Mouse (Mus musculus): ENCODE data around the gene Kcnk4. TPM values are rescaled to one million over a fixed set of nuclear protein-coding genes. Genes with fewer than 3 reads are reported as not detected.

Kcnk4 gene
- polyA plus RNA-seq, 1 experiment from 2014 or later, result 0.30 TPM

DNA sequence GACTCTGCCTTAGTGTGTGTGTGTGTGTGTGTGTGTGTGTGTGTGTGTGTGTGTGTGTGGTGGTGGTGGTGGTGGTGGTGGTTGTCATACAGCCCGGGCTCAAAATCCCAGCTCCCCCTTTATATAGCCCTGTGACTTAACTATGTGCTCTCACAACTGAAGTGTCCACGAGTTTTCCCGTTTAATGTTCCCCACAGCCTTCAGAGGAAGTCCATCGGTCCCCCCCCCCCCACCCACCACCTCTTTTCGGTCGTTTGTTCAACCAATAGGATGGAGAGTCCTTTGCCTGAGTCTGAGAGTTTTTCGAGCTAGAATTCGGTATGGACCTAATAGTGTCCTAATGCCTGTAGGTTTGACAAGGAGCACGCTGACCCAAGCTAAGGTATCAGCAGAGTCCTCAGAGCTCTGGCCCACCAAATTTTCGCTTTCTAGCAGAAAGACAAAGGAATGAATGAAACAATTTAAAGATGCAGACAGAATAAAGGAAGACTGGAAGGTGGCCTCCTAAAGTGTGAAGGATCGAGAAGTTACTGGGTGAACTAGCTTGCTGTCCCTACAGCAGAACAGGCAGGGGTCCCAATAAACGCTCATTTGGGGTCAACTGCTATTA lies 39.4 kb upstream of the Kcnk4 start:
- Histone ChIP-seq H3K4me3 (ENCODE audit: low read depth, low read length) (peak overlapping the region; percentile 64; the same call in 1 of the 2 replicates), H3K4me1 (ENCODE audit: insufficient read depth, low read depth, low read length) (peaks cover 22% of the 10 kb centered on the region), H3K9ac (replicated peaks; ENCODE audit: low read depth) (no peak overlapping the region), H3K36me3 (ENCODE audit: insufficient read depth, low read length) (no peaks in the 10 kb centered on the region), H3K27me3 (replicated peaks; ENCODE audit: insufficient read depth, low read length) (no peaks in the 10 kb centered on the region), H3K27ac (ENCODE audit: low read length) (no peak overlapping the region), H3K4me2 (replicated peaks; ENCODE audit: low read depth, low read length) (peak overlapping the region; percentile 88), H3K9me3 (ENCODE audit: low read length) (no peaks in the 10 kb centered on the region)
- TF ChIP-seq CTCF (IDR thresholded peaks at IDR 0.05), result no peak
- TF ChIP-seq EP300 (IDR thresholded peaks at IDR 0.05), result no peak
- 20% methylated on average over 12 of the region's 12 CpGs for WGBS
- DNase-seq (ENCODE audit: low spot score), result no peak
- ATAC-seq, result no peak

DNA sequence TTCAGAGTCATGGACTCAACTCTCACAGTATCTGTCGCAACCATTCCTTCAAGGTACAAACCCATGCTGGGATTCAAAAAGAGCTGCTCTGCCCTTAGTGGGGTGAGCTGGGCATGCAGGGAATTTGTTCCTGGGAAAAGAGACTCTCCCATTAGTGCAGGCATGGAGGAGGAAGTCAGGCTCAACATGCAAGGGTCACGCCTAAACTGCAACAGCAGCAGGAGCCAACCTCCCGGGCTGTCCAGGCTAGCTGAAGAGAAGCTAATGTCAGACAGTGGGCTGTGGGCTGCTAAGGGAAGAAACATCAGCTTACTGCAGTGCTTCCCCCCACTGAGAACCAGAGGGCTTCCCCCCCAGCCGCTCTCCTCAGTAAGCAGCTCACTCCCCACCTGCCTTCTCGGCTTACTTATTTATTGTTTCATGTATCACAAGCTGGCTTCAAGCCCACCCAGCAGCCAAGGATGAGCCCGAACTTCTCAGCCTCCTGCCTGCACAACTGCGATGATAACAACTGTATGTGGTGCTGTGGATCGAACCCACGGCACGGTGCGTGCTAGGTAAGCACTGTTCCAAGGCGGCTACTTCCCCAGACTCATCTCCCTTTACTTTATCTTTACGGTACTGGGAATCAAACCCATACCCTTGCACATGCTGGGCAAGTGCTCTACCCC lies 38.1 kb upstream of the Kcnk4 start:
- no peaks in the 10 kb centered on the region for H3K27me3 ChIP-seq (replicated peaks; ENCODE audit: insufficient read depth, low read length)
- DNase-seq (ENCODE audit: low spot score), result no peak
- no peak overlapping the region for H3K4me2 ChIP-seq (replicated peaks; ENCODE audit: low read depth, low read length)
- H3K36me3 ChIP-seq (ENCODE audit: insufficient read depth, low read length), result no peaks in the 10 kb centered on the region
- peaks cover 32% of the 10 kb centered on the region for H3K4me1 ChIP-seq (ENCODE audit: insufficient read depth, low read depth, low read length)
- H3K4me3 ChIP-seq (ENCODE audit: low read depth, low read length), result no peak overlapping the region
- ATAC-seq, result no peak
- no peak overlapping the region for H3K9ac ChIP-seq (replicated peaks; ENCODE audit: low read depth)
- H3K9me3 ChIP-seq (ENCODE audit: low read length), result no peaks in the 10 kb centered on the region
- TF ChIP-seq EP300 (IDR thresholded peaks at IDR 0.05) (no peak), CTCF (IDR thresholded peaks at IDR 0.05) (no peak)
- H3K27ac ChIP-seq (ENCODE audit: low read length), result no peak overlapping the region
- WGBS, result 75% methylated on average over 13 of the region's 13 CpGs

DNA sequence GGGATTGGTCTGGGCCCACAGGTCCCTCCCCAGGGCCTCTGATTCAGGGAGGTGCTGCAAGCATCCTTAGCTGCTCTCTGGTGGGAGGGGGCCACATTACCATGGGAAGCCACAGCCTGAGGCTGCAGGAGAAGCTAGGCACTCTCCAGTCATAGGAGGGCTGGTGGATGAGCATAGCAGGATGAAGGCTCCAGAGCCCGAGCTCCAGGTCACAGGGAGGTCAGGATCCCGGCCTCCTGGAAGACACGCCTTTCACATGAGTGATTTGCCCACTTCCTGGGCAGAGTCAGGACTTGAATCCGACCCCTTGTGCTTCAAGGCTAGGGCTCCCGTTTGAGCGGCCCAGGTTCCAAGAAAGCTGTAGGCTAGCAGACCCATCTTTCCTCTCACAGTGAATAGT lies 37.3 kb upstream of the Kcnk4 start:
- DNase-seq (ENCODE audit: low spot score) (no peak), ATAC-seq (no peak)
- Histone ChIP-seq H3K4me3 (ENCODE audit: low read depth, low read length) (no peak overlapping the region), H3K9ac (replicated peaks; ENCODE audit: low read depth) (no peak overlapping the region), H3K9me3 (ENCODE audit: low read length) (no peaks in the 10 kb centered on the region), H3K27me3 (replicated peaks; ENCODE audit: insufficient read depth, low read length) (no peaks in the 10 kb centered on the region), H3K4me1 (ENCODE audit: insufficient read depth, low read depth, low read length) (peaks cover 30% of the 10 kb centered on the region), H3K4me2 (replicated peaks; ENCODE audit: low read depth, low read length) (no peak overlapping the region), H3K27ac (ENCODE audit: low read length) (no peak overlapping the region), H3K36me3 (ENCODE audit: insufficient read depth, low read length) (no peaks in the 10 kb centered on the region)
- no peak for TF ChIP-seq CTCF (IDR thresholded peaks at IDR 0.05)
- TF ChIP-seq EP300 (IDR thresholded peaks at IDR 0.05), result no peak
- 27% methylated on average over 6 of the region's 6 CpGs for WGBS

DNA sequence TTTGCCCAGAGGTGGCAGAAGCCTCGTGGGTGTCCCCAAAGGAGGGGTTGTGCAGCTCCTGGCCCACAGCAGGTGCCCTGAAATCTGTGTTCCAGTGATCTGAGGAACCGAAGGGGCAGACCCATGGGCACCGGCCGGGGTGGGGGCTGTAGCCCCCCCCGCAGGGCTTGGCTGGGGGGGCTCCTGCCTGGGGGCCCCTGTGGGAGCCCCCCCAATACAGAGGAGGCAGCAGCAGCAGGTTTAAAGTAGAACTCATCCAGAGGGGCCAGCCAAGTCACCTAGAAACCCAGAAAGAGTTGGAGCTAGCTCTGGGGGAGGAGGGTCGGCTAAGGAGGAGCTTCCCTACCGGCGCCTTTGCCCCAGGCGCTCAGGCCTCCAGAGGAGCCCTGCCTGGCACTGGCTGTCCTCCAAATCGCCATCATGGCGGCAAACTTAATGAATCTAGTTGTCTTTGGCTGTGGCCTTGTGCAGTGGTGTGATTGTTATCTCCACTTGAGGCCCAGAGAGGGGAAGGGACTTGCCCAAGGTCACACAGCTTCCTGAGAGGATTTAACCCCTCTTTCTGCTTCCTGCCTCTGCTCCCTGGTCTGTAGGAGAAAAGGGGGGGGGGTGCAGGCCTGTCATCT lies 36.3 kb upstream of the Kcnk4 start:
- Histone ChIP-seq H3K9ac (replicated peaks; ENCODE audit: low read depth) (no peak overlapping the region), H3K4me1 (ENCODE audit: insufficient read depth, low read depth, low read length) (peaks cover 21% of the 10 kb centered on the region), H3K4me2 (replicated peaks; ENCODE audit: low read depth, low read length) (peak overlapping the region; percentile 80), H3K27ac (ENCODE audit: low read length) (no peak overlapping the region), H3K4me3 (ENCODE audit: low read depth, low read length) (no peak overlapping the region), H3K9me3 (ENCODE audit: low read length) (no peaks in the 10 kb centered on the region), H3K36me3 (ENCODE audit: insufficient read depth, low read length) (no peaks in the 10 kb centered on the region), H3K27me3 (replicated peaks; ENCODE audit: insufficient read depth, low read length) (no peaks in the 10 kb centered on the region)
- TF ChIP-seq CTCF (IDR thresholded peaks at IDR 0.05) (no peak), EP300 (IDR thresholded peaks at IDR 0.05) (no peak)
- WGBS, result 26% methylated on average over 11 of the region's 11 CpGs
- no peak for DNase-seq (ENCODE audit: low spot score)
- ATAC-seq, result no peak

DNA sequence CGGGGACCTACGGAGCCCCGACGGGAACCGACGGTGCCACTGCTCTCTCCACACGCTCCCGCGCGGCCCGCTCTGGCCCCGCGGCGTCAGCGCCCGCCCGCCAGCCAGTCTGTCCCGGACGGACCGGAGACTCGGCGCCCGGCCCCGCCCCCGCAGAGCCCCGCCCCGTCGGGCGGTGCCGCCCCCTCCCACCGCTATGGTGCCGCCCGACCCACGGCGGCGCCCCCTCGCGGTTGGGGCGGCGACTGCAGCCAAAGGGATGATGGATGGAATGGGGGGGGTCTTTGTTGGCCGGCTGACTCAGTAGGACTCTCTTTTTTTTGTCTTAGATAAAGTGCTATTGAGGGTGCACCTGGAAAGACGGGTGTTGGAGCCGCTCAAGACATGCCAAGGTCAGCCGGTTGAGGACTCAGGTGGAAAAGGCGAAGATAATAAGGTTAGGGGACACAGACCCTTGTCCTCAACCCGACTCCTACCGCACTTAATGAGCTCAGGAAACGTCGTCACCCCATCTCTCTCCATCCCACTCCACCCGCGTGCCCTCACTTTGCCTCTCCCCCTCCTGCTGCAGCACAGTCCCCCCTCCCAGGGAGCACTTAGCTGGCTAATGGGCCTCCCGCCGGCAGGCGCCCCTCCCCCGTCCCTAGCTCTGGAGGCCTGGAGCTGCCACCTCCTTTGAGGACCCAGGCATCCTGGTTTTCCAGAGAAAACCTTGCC lies 35.5 kb upstream of the Kcnk4 start:
- 0 out of 2 replicates have a peak, but pooled peaks cover 5% of the 10 kb centered on the region for H3K36me3 ChIP-seq (ENCODE audit: insufficient read depth, low read length)
- DNase-seq (ENCODE audit: low spot score) (peak; percentile 78), ATAC-seq (peak; percentile 86)
- peak overlapping the region; percentile 60 for H3K9ac ChIP-seq (replicated peaks; ENCODE audit: low read depth)
- under 1% methylated on average over 41 of the region's 55 CpGs for WGBS
- peak overlapping the region; percentile 67 for H3K4me3 ChIP-seq (ENCODE audit: low read depth, low read length)
- peaks cover 21% of the 10 kb centered on the region for H3K4me1 ChIP-seq (ENCODE audit: insufficient read depth, low read depth, low read length)
- no peaks in the 10 kb centered on the region for H3K27me3 ChIP-seq (replicated peaks; ENCODE audit: insufficient read depth, low read length)
- peak overlapping the region; percentile 39 for H3K27ac ChIP-seq (ENCODE audit: low read length)
- TF ChIP-seq EP300 (IDR thresholded peaks at IDR 0.05) (no peak), CTCF (IDR thresholded peaks at IDR 0.05) (peak; percentile 79)
- H3K4me2 ChIP-seq (replicated peaks; ENCODE audit: low read depth, low read length), result peak overlapping the region; percentile 80
- H3K9me3 ChIP-seq (ENCODE audit: low read length), result no peaks in the 10 kb centered on the region

DNA sequence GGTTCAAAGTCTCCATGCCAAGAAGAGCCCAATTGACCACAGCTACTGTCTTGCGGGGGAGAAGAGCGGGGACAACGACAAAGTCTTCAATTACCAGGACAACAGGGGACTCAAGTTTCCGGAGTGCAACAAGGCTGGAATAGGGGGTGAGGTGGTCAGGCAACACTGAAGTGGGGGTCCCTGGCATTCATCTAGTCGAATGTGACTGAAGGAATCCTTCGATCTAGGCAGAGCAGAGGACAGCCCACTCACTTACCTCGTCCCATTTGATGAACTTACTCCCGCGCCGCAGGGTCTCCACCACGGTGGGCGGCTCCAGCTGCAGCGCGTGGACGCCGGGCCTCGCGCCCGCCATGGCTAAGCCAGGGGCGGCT lies 35.0 kb upstream of the Kcnk4 start:
- Histone ChIP-seq H3K36me3 (ENCODE audit: insufficient read depth, low read length) (peaks cover 10% of the 10 kb centered on the region; the same call in 1 of the 2 replicates), H3K27ac (ENCODE audit: low read length) (peak overlapping the region; percentile 39), H3K9me3 (ENCODE audit: low read length) (no peaks in the 10 kb centered on the region), H3K4me2 (replicated peaks; ENCODE audit: low read depth, low read length) (peak overlapping the region; percentile 80), H3K27me3 (replicated peaks; ENCODE audit: insufficient read depth, low read length) (no peaks in the 10 kb centered on the region), H3K4me1 (ENCODE audit: insufficient read depth, low read depth, low read length) (peaks cover 21% of the 10 kb centered on the region), H3K9ac (replicated peaks; ENCODE audit: low read depth) (peak overlapping the region; percentile 60), H3K4me3 (ENCODE audit: low read depth, low read length) (peak overlapping the region; percentile 67)
- DNase-seq (ENCODE audit: low spot score) (no peak), ATAC-seq (no peak)
- TF ChIP-seq CTCF (IDR thresholded peaks at IDR 0.05) (no peak), EP300 (IDR thresholded peaks at IDR 0.05) (no peak)
- WGBS, result under 1% methylated on average over 19 of the region's 20 CpGs
